Mouse (Mus musculus): Measurements from ENCODE around the gene Csnk1e.

Csnk1e gene

GRCm38 (mm10) chr15:79466601-79467286 lies 11.4 kb upstream of the Csnk1e start:
- POLR2A ChIA-PET: interaction anchor here in 3 of 4 experiments (0.6 to 3.3 kb wide), 30 partner anchors 12 to 243 kb away, joined by 3 to 17 read pairs (median 4); partner anchors contain the start of genes Ddx17 (in 2 of the 3), Cby1 (in 1 of the 3), Csnk1e (in 1 of the 3) and Fam227a (in 1 of the 3)
- CTCF ChIA-PET: interaction anchor here (0.6 to 4.4 kb wide), 56 partner anchors 10 to 844 kb away, joined by 3 to 39 read pairs (median 3); partner anchors contain the start of genes Cby1 (in 2 of the 4), Fam227a (in 2 of the 4), Pick1 (in 1 of the 4) and Tmem184b (in 1 of the 4)

DNA sequence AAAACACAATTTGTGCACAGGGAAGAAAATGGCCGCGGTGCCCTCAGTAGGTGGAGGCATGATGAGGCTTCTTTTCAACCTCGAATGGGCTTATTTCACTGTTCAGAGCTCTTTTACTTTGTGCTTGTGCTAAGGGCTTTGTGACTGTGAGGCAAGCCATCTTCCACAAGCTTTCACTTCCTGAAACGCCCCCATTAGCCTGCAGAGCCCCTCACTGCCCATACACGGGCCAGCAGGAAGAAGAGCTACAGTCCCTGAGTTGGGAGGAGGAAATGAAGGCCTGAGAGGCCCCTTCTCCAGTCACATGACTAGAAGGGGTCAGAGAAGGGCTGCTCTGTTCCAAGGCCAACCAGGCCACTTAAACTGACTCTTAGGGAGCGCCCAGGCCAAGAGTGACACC lies 1.2 kb upstream of the Csnk1e start:
- ChIA-PET POLR2A (interaction anchor here (0.7 to 2.6 kb wide), 16 partner anchors 11 to 149 kb away, joined by 3 to 8 read pairs (median 4); partner anchors contain the start of genes Ddx17 (in 1 of the 4), Dmc1 (in 1 of the 4) and Pla2g6 (in 1 of the 4)), CTCF (interaction anchor here in 1 of 4 experiments (1.4 kb wide), 1 partner anchor 10 kb away, joined by 3 read pairs; no protein-coding TSS in a partner anchor)

- POLR2A ChIA-PET: interaction anchor here (0.6 to 2.6 kb wide), 23 partner anchors 8 to 213 kb away, joined by 3 to 13 read pairs (median 5); partner anchors contain the start of genes Ddx17 (in 2 of the 4), Dmc1 (in 1 of the 4) and Pla2g6 (in 1 of the 4)
- CTCF ChIA-PET: interaction anchor here in 3 of 4 experiments (0.6 to 1.4 kb wide), 5 partner anchors 11 to 603 kb away, joined by 3 to 5 read pairs (median 4); no protein-coding TSS in a partner anchor
These were observed 738 bp upstream of the Csnk1e start for GRCm38 (mm10) chr15:79456104-79456503.

DNA sequence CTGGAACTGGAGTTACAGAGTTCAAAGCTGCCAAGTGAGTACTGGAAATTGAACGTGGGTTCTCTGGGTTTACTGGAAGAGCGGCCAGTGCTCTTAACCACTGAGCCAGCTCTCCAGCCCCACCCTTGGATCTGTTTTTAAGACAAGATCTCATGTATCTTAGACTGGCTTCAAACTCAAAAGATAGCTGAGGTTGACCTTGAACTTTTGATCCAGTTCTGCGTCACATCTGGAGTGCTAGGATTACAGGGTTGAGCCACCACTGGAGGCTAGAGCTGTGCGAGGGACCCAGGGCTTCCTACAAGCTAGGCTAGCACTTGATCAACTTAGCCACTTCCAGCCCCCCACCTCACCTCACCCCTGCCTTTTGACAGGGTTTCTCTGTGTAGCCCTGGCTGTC lies 1.5 kb downstream of the Csnk1e start:
- ChIA-PET POLR2A (interaction anchor here in 3 of 4 experiments (0.6 to 2.2 kb wide), 14 partner anchors 8 to 37 kb away, joined by 3 to 13 read pairs (median 4); no protein-coding TSS in a partner anchor), CTCF (interaction anchor here in 1 of 4 experiments (0.7 to 1.4 kb wide), 2 partner anchors 13 to 17 kb away, joined by 3 to 4 read pairs; no protein-coding TSS in a partner anchor)

DNA sequence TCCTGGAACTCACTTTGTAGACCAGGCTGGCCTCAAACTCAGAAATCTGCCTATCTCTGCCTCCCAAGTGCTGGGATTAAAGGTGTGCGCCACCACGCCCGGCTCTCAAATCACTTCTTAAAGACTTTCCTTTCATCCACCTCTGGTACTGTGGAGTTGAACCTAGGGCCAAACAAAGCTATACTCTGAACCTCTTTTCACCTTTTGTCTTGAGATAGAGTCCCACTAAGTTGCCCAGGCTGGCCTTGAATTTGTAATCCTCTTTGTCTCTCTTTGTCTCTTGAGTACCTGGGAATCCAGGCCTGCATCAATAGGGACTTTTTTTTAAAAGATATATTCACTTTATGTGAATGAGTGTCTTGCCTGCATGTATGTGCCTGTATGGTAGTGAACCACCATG lies 7.3 kb downstream of the Csnk1e start:
- ChIA-PET POLR2A (interaction anchor here in 3 of 4 experiments (0.6 to 5.8 kb wide), 19 partner anchors 9 to 399 kb away, joined by 3 to 47 read pairs (median 4); partner anchors contain the start of genes Gtpbp1 (in 1 of the 3) and Kcnj4 (in 1 of the 3)), CTCF (interaction anchor here (0.6 to 2.1 kb wide), 13 partner anchors 11 to 179 kb away, joined by 3 to 8 read pairs (median 3); no protein-coding TSS in a partner anchor)

- ChIA-PET CTCF (interaction anchor here in 1 of 4 experiments (1.0 kb wide), 1 partner anchor 20 kb away, joined by 3 read pairs; no protein-coding TSS in a partner anchor), POLR2A (interaction anchor here in 3 of 4 experiments (0.6 to 5.8 kb wide), 12 partner anchors 8 to 90 kb away, joined by 3 to 47 read pairs (median 3); no protein-coding TSS in a partner anchor)
These were observed 9.3 kb downstream of the Csnk1e start for GRCm38 (mm10) chr15:79445786-79446654.

DNA sequence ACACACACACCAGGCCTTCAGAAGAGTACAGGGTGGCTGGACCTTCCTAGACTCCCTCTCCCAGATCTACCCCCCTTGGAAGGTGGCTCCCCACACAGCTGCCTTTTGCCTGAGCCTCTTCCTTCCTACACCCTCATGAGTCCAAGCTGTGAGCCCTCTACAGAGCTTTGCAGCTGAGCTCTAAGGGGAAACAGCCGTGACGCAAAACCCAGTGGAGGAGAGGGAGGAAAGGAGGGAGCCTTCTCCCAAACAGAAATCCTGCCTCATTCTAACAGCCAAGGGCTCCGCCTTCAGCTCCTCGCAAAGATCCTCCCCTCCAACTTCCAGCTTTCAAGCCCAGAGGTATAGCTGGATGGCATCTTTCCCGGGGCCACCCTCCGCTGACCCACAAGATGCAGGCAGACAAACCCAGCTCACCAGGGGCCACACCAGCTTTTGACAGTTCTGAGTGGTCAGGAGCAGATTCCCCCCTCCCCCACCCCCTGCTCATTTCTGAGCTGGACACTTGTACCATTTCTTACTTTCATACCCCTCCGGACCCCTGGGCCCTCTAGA lies 11.4 kb downstream of the Csnk1e start:
- CTCF ChIA-PET: interaction anchor here in 2 of 4 experiments (0.6 to 1.8 kb wide), 5 partner anchors 23 to 205 kb away, joined by 3 to 4 read pairs (median 3); no protein-coding TSS in a partner anchor
- POLR2A ChIA-PET: interaction anchor here in 3 of 4 experiments (0.6 to 1.8 kb wide), 14 partner anchors 9 to 1015 kb away, joined by 3 to 6 read pairs (median 3); partner anchors contain the start of genes Csnk1e (in 1 of the 3), Dmc1 (in 1 of the 3) and Tmem184b (in 1 of the 3)

DNA sequence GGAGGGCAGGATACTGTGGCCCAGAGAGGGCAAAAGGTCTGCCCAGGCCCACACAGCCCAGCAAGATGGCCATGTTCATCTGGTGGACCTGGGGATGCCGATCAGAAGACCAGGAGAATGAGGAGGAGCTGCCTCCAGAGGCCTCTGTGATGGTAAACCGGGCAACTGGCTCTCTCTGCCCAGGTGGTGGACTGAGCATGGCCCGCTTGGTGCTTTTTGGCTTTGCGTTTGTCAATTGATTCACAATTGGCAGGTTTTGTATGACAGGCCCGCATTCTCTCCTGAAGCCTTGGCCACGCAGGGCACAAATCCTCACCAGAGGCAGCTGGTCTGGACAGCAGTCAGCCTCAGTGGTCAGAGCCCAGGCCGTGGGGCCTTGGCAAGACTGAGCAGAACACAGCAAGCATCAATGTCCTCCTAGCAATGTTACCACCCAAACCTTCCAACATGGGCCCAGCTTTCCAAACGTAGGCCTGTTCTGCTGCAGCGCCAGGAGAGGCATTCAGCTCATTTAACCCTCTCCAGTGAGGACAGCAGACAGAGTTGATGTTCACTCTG lies 12.3 kb downstream of the Csnk1e start:
- CTCF ChIA-PET: interaction anchor here in 2 of 4 experiments (0.5 to 1.8 kb wide), 4 partner anchors 23 to 206 kb away, joined by 3 to 4 read pairs (median 3); no protein-coding TSS in a partner anchor
- POLR2A ChIA-PET: interaction anchor here in 2 of 4 experiments (0.6 to 1.8 kb wide), 7 partner anchors 10 to 815 kb away, joined by 3 to 5 read pairs (median 3); partner anchors contain the start of gene Tmem184b (in 1 of the 2)

DNA sequence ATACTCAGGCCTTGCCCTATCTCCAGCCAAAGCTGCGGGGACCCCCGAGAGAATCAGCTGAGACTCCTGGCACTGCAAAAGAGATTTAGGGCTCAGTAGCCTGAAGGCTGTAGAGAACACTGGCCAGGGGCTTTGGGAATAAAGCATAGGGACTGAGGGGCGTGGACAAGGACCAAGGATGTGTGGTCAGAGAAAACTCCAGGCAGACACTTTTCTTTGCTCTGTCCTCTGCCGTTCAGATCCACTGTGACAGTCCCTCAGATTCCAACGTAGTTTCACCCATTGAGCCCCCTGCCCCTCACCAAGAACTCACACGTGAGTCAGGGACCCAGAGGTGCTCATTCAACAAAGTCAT lies 13.1 kb downstream of the Csnk1e start:
- ChIA-PET CTCF (no interaction called here), POLR2A (interaction anchor here in 3 of 4 experiments (0.7 to 1.9 kb wide), 5 partner anchors 9 to 866 kb away, joined by 3 to 7 read pairs (median 5); partner anchors contain the start of gene Csnk1e (in 1 of the 3))

DNA sequence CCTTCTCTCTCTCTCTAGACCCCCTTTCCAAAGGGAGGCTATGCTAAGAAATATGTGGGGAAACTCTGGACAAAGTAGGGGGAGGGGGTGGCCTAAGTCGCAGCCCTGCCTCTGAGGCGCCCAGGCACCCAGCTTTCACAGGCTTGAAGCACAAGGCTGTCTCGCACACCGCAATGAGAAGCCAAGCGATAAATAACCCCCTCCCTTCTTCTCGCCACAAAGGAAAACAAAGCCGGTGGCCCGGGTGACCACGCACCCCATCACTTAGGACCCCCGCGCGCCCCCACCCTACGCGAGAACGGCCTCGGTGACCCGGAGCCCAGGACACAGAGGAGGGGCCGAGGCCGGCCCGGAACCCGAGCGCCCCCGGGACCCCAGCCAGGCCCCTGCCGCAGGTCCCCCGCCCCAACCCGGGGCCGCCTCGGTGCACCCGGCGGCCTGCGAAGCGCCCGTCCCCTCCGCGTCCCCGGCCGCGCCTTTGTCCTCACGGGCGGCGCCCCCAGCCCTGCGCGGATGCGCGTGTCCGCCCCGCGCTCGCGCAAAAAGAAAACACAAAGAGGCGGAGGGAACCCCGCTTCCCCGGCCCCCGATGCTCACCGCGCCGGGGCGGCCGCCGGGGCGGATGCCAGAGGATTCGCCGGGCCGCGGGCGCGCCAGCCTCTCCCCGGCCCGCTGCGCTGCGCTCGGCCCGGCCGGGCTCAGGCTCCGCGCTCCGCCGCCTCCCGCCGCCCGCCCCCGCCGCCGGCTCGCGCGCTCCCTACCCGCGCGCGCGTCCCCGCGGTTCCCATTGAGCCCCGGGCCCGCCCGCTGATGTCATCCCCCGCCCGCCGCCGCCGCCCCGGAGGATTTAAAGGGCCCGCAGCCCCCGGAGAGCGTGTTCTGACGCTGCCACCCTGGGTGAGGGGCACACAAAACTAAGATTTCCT lies 13.8 kb downstream of the Csnk1e start:
- POLR2A ChIA-PET: interaction anchor here in 2 of 4 experiments (1.2 to 4.3 kb wide), 5 partner anchors 13 to 60 kb away, joined by 3 to 26 read pairs (median 4); partner anchors contain the start of gene Csnk1e (in 1 of the 2)

DNA sequence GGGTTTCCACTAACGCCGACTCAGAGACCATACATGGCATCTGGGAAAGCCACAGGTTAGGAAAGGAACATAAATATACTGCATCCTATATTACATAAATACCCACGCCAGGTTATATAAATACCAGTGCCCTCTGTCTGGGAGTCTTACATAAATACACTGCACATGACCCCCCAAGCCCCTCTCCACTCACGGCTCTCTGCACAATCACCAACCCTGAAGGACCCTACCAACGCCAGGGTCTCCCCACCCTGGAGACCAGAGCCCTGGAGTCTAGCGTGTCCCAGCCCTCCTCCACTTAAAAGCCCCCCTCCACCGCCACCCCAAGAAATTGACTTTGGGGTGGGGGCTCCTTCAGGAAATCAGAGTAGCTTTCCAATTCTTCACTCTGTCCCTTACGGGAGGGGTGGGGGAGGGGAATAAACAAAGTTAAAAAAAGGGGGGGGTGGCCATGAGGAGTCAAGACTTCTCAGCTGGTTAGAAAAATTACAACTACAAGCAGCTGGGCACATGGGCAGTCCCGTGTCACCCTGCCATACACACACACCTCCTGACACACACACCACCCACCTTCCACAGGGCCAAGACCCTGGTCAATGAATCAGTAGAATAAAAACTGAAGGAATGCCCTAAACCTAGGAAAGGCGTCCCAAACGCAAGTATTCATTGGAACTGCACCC lies 14.6 kb downstream of the Csnk1e start:
- CTCF ChIA-PET: interaction anchor here in 2 of 4 experiments (0.5 to 0.8 kb wide), 2 partner anchors 26 kb away, joined by 5 read pairs; no protein-coding TSS in a partner anchor

More for the DNA sequence above, 13.8 kb downstream of the Csnk1e start:
- CTCF ChIA-PET: interaction anchor here in 1 of 4 experiments (0.8 kb wide), 1 partner anchor 25 kb away, joined by 5 read pairs; no protein-coding TSS in a partner anchor

GRCm38 (mm10) chr15:79440223-79440622 lies 15.1 kb downstream of the Csnk1e start:
- ChIA-PET POLR2A (interaction anchor here in 2 of 4 experiments (0.6 to 5.6 kb wide), 19 partner anchors 7 to 1691 kb away, joined by 3 to 47 read pairs (median 4); partner anchors contain the start of genes Cbx7 (in 1 of the 2) and Csnk1e (in 1 of the 2)), CTCF (interaction anchor here in 2 of 4 experiments (0.5 to 1.0 kb wide), 4 partner anchors 25 to 169 kb away, joined by 3 to 9 read pairs (median 4); no protein-coding TSS in a partner anchor)

More for the DNA sequence above, 14.6 kb downstream of the Csnk1e start:
- POLR2A ChIA-PET: interaction anchor here in 2 of 4 experiments (0.6 to 4.3 kb wide), 12 partner anchors 11 to 1690 kb away, joined by 3 to 26 read pairs (median 4); partner anchors contain the start of genes Cbx7 (in 1 of the 2) and Csnk1e (in 1 of the 2)

GRCm38 (mm10) chr15:79439386-79439785 lies 16.0 kb downstream of the Csnk1e start:
- CTCF ChIA-PET: interaction anchor here in 2 of 4 experiments (1.0 to 1.2 kb wide), 3 partner anchors 43 to 168 kb away, joined by 3 to 9 read pairs (median 3); no protein-coding TSS in a partner anchor
- POLR2A ChIA-PET: interaction anchor here (0.6 to 5.6 kb wide), 24 partner anchors 8 to 107 kb away, joined by 3 to 47 read pairs (median 4); partner anchors contain the start of genes Csnk1e (in 1 of the 4) and Ddx17 (in 1 of the 4)

DNA sequence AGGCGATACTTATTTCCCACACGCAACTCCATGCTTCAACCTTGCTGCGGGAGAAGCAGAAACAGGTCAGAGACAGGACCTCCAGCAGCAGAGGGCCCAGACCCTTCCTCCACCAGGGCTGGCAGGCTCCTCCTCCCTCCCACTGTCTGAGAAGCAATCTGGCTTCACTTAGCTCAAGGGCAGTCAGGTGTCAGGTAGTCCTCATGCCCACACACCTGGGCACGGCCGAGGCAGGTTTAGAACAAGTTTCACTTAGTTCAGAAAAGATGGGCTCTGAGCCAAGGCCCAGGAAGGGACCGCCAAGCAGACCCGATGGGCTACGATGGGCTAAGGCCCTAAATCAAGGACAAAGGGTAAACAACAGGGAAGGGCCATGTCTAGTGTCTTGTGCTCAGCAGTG lies 16.6 kb downstream of the Csnk1e start:
- POLR2A ChIA-PET: interaction anchor here (0.6 to 5.6 kb wide), 28 partner anchors 9 to 117 kb away, joined by 3 to 47 read pairs (median 4); partner anchors contain the start of genes Csnk1e (in 2 of the 4), Ddx17 (in 1 of the 4) and Tmem184b (in 1 of the 4)
- CTCF ChIA-PET: interaction anchor here in 2 of 4 experiments (0.7 to 1.2 kb wide), 4 partner anchors 26 to 159 kb away, joined by 3 to 6 read pairs (median 3); no protein-coding TSS in a partner anchor
